Mouse (Mus musculus) right cerebral cortex, postnatal 36 days (tissue): ENCODE data around the gene Ccr10.
"Not testable (repeated sequence)": the region's sequence is repeated elsewhere in the genome, so short reads cannot be mapped to it uniquely, and the experiment has no call there.

ENCODE experiments used
- DNase-seq, 2 experiments: peaks; one replicate each; pipeline ENCODE4 v3.0.0; 2022; ENCODE audit warnings: low spot score in 2 of 2, mixed read lengths in 1 of 2

The Ccr10 gene

DNA sequence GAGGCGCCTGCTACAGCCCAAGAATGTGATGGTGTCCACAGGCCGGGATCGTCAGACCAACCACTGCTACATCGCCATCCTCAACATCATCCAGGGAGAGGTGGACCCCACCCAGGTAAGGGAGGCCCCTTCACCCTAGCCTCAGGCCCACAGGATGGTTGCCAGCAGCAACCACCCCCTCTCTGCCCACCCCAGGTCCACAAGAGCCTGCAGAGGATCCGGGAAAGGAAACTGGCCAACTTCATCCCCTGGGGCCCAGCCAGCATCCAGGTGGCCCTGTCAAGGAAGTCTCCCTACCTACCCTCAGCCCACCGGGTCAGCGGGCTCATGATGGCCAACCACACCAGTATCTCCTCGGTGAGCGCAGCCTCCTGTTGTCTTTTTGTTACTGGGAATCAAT, 50.2 kb downstream of the Ccr10 start:
- DNase-seq: not testable (repeated sequence)

DNA sequence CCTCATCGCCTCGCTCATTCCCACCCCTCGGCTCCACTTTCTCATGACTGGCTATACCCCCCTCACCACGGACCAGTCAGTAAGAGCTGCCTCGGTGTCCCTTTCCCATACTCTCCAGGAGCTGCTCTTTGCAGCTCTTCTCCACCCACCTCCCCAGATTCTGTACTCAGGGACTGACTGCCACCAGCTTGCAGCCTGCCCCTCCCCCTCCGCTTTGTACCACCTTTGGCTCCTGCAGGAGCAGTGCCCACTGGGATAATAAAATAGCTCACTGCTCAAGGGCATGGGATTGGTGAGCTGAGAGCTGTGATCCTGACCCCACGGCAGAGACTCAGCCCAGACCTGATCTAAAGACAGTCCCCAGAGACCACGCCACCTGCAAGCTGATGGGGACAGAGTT, 50.7 kb downstream of the Ccr10 start:
- DNase-seq: not testable (repeated sequence)
